Mouse (Mus musculus): ENCODE results near the gene Gm13279.

DNA sequence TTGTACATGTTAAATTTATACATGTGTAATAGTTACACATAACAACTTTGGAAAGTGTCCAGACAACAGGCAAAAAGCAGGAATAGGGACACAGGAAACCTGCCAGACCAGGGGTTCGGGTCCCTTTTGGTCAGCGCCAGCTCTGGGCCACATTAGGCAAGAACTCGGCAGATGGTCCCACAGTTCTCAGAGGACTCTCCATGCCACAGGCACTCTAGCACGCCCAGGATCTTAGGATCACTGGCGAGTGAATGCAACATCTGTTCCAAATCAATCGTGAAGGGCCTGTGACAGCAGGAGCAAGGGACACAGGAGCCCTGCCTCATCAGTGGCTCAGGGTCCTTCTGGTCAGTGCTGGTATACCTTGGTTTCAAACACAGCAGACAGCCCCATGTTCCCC, 47.3 kb upstream of the Gm13279 start:
- TF ChIP-seq CTCF (IDR thresholded peaks at IDR 0.05; ENCODE audit: borderline replicate concordance, control insufficient read depth, extremely low read depth, insufficient read depth, low read length, poor library complexity) (no peak), POLR2A (IDR thresholded peaks at IDR 0.05; ENCODE audit: control insufficient read depth, extremely low read depth, insufficient read depth, low read length, poor library complexity) (no peak)

Measured in thymus, adult 2 months (tissue).